Mouse (Mus musculus) liver, adult 2 months (tissue): ENCODE results near the gene Xpo5. TPM values are rescaled to one million over a fixed set of nuclear protein-coding genes. Genes with fewer than 3 reads are reported as not detected.

Source experiments
- DNase-seq: peaks from one replicate; pipeline ENCODE4 v3.0.0-alpha.2; 2011; ENCODE audit warnings: low read depth, low spot score; ENCODE audit errors: extremely low read depth
- H3K27ac ChIP-seq: fragments of 200-500 bp; replicated peaks from 2 replicates; pipeline ENCODE4 v1.5.1; 2012; ENCODE audit warnings: low read depth, mild to moderate bottlenecking, control low read depth, inconsistent platforms, low read length; ENCODE audit not compliant: insufficient read depth
- H3K27me3 ChIP-seq: fragments of 200-500 bp; 2 replicates; pipeline ENCODE4 v1.6.1; 2012; ENCODE audit warnings: mild to moderate bottlenecking, moderate library complexity, low read length, inconsistent platforms; ENCODE audit not compliant: control insufficient read depth, insufficient read depth
- H3K36me3 ChIP-seq: fragments of 200-500 bp; 2 replicates; pipeline ENCODE4 v1.6.1; 2012; ENCODE audit warnings: low read length, inconsistent platforms; ENCODE audit not compliant: control insufficient read depth, insufficient read depth
- H3K4me1 ChIP-seq: fragments of 200-500 bp; 2 replicates; pipeline ENCODE4 v1.6.1; 2011; ENCODE audit warnings: low read length; ENCODE audit not compliant: control insufficient read depth, insufficient read depth
- H3K4me3 ChIP-seq: fragments of 200-500 bp; 2 replicates; pipeline ENCODE4 v1.5.1; 2011; ENCODE audit warnings: low read depth, mild to moderate bottlenecking, control low read depth, low read length, moderate library complexity; ENCODE audit not compliant: insufficient read depth
- H3K79me2 ChIP-seq: fragments of 200-500 bp; 2 replicates; pipeline ENCODE4 v1.6.1; 2012; ENCODE audit warnings: inconsistent platforms, mild to moderate bottlenecking, low read length, moderate library complexity; ENCODE audit not compliant: control insufficient read depth, insufficient read depth
- H3K9ac ChIP-seq: fragments of 200-500 bp; 2 replicates; pipeline ENCODE4 v1.6.1; 2012; ENCODE audit warnings: low read depth, mild to moderate bottlenecking, control low read depth, inconsistent platforms, low read length
- CTCF ChIP-seq: fragments of 200-500 bp; IDR thresholded peaks from 2 replicates; pipeline ENCODE4 v1.5.1; 2011; ENCODE audit warnings: low read depth, low read length, control low read depth
- POLR2A ChIP-seq: fragments of 200-500 bp; IDR thresholded peaks from 2 replicates; pipeline ENCODE4 v1.6.1; 2011; ENCODE audit warnings: low read length, control low read depth; ENCODE audit not compliant: insufficient read depth; ENCODE audit errors: extremely low read depth
- WGBS: fragments of 180-500 bp; shearing (Covaris S2); methylation state at CpG from one replicate; pipeline ENCODE4 v1.1.7; 2018; 5-methylcytosine and 5-hydroxymethylcytosine counted together
- polyA plus RNA-seq: library from polyadenylated mRNA; depleted of rRNA; stranded (reverse); fragments of >200 nt; gene quantifications from 2 replicates; pipeline ENCODE4 v1.2.3, GENCODE M21; 2012
- total RNA-seq: library from RNA; depleted of rRNA; stranded (reverse); fragments of >200 nt; gene quantifications from 2 replicates; pipeline ENCODE4 v1.2.3, GENCODE M21; 2014

Xpo5 gene
- total and polyA plus RNA-seq, 2 experiments = 9.9 to 10.8 TPM

DNA sequence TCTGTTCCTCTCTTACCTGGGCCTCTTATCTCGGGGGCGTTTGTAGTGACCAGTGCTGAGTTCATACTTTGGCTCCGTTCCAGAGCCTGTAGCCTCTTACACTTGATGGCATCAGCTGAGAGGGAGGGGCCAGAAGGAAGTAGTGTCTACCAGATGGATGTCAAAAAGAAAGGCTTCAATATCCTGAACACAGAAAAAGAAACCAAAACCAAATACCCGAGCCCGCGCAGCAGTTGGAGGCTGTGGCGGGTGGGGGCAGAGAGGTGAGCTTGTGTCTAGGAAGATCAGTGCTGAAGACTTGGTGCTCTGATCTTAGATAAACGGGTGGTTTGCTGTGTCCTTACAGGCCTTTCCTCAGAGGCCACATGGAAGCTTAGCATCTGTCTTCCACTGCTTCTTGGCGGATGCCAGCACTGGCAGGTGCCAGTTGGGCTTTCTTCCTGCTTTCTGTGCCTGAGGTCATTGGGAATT, 39.6 kb upstream of the Xpo5 start:
- Histone ChIP-seq H3K4me1 (peaks cover 16% of the 10 kb centered on the region), H3K27ac (peak overlapping the region; percentile 36; the same call in 1 of the 2 replicates), H3K36me3 (peaks cover 17% of the 10 kb centered on the region; the same call in 1 of the 2 replicates), H3K9ac (no peak overlapping the region), H3K4me3 (peak overlapping the region; percentile 32), H3K27me3 (no peaks in the 10 kb centered on the region), H3K79me2 (no peaks in the 10 kb centered on the region; the same call in 1 of the 2 replicates)
- DNase-seq = peak; percentile 57
- WGBS = 21% methylated on average over 9 of the region's 9 CpGs
- TF ChIP-seq CTCF (no peak), POLR2A (no peak)

DNA sequence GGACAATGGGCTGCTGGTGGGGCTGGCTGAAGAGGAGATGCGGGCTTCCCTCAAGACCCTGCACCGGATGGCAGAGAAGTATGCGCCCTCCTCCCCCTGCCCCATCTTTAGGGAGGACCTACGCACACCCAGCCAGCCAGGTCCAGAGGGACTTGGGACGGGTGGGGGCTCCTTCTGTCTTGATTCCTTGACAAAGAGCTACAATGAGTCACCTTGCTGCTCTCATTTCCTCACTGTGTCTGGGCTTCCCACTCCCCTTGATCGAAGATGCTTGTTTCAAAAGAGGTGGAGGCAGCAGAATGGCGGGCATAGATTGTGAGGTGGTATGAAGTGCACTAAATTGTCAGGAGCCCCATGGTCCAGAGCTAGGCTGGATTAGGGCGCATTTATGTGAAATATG, 38.3 kb upstream of the Xpo5 start:
- no peaks in the 10 kb centered on the region; the same call in 1 of the 2 replicates for H3K79me2 ChIP-seq
- TF ChIP-seq POLR2A (no peak), CTCF (no peak)
- H3K27me3 ChIP-seq = no peaks in the 10 kb centered on the region
- H3K4me1 ChIP-seq = peaks cover 13% of the 10 kb centered on the region
- no peak overlapping the region for H3K27ac ChIP-seq
- H3K4me3 ChIP-seq = no peak overlapping the region
- H3K9ac ChIP-seq = no peak overlapping the region
- no peak for DNase-seq
- peaks cover 23% of the 10 kb centered on the region; the same call in 1 of the 2 replicates for H3K36me3 ChIP-seq
- WGBS = 95% methylated on average over 8 of the region's 8 CpGs

GRCm38 (mm10) chr17:46164791-46165190, 37.8 kb upstream of the Xpo5 start:
- no peaks in the 10 kb centered on the region; the same call in 1 of the 2 replicates for H3K79me2 ChIP-seq
- no peaks in the 10 kb centered on the region for H3K27me3 ChIP-seq
- no peak overlapping the region for H3K27ac ChIP-seq
- DNase-seq = no peak
- H3K36me3 ChIP-seq = peaks cover 26% of the 10 kb centered on the region; the same call in 1 of the 2 replicates
- no peak for TF ChIP-seq POLR2A
- no peak for TF ChIP-seq CTCF
- peaks cover 13% of the 10 kb centered on the region for H3K4me1 ChIP-seq
- no peak overlapping the region for H3K4me3 ChIP-seq
- 95% methylated on average over 10 of the region's 10 CpGs for WGBS
- H3K9ac ChIP-seq = no peak overlapping the region

DNA sequence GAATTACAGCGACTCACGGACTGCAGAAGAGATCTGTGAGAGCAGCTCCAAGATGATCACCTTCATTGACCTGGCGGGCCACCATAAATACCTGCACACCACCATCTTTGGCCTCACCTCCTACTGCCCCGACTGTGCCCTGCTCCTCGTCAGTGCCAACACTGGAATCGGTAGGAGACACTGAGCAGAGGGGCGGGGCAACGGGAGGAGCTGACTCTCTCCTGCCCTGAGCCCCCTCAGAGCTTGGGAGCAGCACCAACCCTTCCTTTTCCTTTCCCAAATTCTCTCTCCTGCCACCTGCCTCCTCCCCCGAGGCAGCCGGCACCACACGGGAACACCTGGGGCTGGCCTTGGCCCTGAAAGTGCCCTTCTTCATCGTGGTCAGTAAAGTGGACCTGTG, 37.1 kb upstream of the Xpo5 start:
- 85% methylated on average over 12 of the region's 12 CpGs for WGBS
- no peak overlapping the region for H3K27ac ChIP-seq

DNA sequence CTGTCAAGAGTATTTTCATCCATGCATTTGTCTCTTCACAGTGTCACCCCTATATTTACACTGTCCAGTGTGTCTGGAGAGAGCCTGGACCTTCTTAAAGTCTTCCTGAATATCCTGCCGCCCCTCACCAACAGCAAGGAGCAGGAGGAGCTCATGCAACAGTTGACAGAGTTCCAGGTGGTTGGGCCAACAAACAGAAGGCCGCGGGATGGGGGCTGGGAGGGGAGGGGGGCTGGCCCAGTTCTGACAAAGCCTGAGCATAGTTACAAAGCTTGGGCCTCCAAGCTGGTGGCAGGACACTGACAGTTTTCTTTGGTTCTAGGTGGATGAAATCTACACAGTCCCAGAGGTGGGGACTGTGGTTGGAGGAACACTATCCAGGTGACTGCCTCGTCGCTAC, 36.3 kb upstream of the Xpo5 start:
- Histone ChIP-seq H3K9ac (no peak overlapping the region), H3K79me2 (no peaks in the 10 kb centered on the region; the same call in 1 of the 2 replicates), H3K36me3 (peaks cover 30% of the 10 kb centered on the region), H3K27ac (no peak overlapping the region), H3K4me3 (no peak overlapping the region), H3K27me3 (no peaks in the 10 kb centered on the region), H3K4me1 (peaks cover 13% of the 10 kb centered on the region)
- no peak for DNase-seq
- no peak for TF ChIP-seq CTCF
- TF ChIP-seq POLR2A = no peak
- 79% methylated on average over 5 of the region's 5 CpGs for WGBS

More for the DNA sequence above, 37.1 kb upstream of the Xpo5 start:
- Histone ChIP-seq H3K9ac (no peak overlapping the region), H3K36me3 (peaks cover 27% of the 10 kb centered on the region; the same call in 1 of the 2 replicates), H3K79me2 (no peaks in the 10 kb centered on the region; the same call in 1 of the 2 replicates), H3K27me3 (no peaks in the 10 kb centered on the region), H3K4me3 (no peak overlapping the region), H3K4me1 (peaks cover 13% of the 10 kb centered on the region)
- TF ChIP-seq POLR2A (no peak), CTCF (no peak)
- DNase-seq = no peak

- Histone ChIP-seq H3K4me3 (no peak overlapping the region), H3K27me3 (no peaks in the 10 kb centered on the region), H3K9ac (no peak overlapping the region), H3K4me1 (peaks cover 9% of the 10 kb centered on the region; the same call in 1 of the 2 replicates), H3K36me3 (peaks cover 32% of the 10 kb centered on the region), H3K79me2 (no peaks in the 10 kb centered on the region; the same call in 1 of the 2 replicates), H3K27ac (no peak overlapping the region)
- DNase-seq = no peak
- peak; percentile 37; the same call in 1 of the 2 replicates for TF ChIP-seq CTCF
- no peak for TF ChIP-seq POLR2A
- WGBS = 88% methylated on average over 11 of the region's 11 CpGs
Measured at GRCm38 (mm10) chr17:46167014-46167413, 35.6 kb upstream of the Xpo5 start.
